Mouse (Mus musculus) adrenal gland, adult 18-20 months (tissue): ENCODE measurements around the gene Ell. TPM values are rescaled to one million over a fixed set of nuclear protein-coding genes. Genes with fewer than 3 reads are reported as not detected.
"Not testable (repeated sequence)": the region's sequence is repeated elsewhere in the genome, so short reads cannot be mapped to it uniquely, and the experiment has no call there.

Experiments used
- DNase-seq, 2 experiments: peaks; one replicate each; pipeline ENCODE4 v3.0.0; 2021 to 2022; ENCODE audit warnings: low spot score in 2 of 2
- total RNA-seq, 2 experiments: library from RNA; stranded (reverse); gene quantifications; 1 replicate in 1 of 2; 2 replicates in 1 of 2; pipeline ENCODE4 v1.2.3; 2021

The Ell gene
- total RNA-seq, 2 experiments from 2014 or later, result 23.1 to 26.6 TPM

DNA sequence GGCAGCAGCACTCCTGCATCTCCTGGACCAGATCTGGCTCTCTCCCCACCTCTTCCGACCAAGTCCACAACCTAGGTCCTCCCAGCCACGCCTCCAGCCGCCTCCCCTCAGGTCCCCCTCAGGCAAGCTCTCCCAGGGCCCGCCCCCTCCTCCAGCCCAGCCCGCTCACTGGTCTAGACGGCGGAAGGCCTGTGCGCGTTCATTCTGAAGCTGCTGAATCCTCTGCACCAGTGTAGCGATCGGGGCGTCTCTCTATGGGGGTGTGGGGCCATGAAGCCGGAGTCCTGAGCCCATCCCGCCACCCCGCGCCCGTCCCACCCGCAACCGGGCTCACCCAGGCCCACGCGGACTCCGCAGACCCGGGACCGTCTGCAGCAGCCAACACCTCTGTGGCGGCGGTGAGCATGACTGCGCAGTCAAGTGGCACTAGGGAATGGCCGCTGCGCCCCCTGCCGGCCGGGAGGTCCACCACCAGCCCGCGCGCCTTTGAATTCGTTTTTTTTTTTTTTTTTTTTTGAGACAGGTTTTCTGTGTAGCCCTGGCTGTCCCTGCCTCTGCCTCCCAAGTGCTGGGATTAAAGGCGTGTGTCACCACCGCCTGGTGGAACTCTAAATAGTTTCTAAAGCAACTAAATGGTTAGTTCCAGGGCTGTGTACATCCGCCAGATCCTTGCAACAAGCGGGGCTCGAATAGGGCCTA is 32.8 kb upstream of the Ell start, which contains the start of gene Rex1bd:
Rex1bd (minus strand) TSS at position 425 of the 699 bp plus-strand sequence.
- DNase-seq, result peak; percentile 94 to 95

DNA sequence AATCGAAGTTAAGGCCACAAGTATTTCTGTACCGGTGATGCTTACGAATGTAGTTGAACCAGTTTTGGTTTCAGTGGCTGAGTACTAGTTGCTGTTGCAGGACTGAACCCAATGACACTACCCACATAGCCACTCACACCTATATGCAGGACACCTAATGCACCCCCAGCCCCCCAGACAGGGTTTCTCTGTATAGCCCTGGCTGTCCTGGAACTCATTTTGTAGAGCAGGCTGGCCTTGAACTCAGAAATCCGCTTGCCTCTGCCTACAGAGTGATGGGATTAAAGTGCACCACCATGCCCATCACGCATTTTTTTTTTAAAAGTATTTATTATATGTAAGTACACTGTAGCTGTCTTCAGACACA is 32.2 kb upstream of the Ell start:
- DNase-seq, result no peak

DNA sequence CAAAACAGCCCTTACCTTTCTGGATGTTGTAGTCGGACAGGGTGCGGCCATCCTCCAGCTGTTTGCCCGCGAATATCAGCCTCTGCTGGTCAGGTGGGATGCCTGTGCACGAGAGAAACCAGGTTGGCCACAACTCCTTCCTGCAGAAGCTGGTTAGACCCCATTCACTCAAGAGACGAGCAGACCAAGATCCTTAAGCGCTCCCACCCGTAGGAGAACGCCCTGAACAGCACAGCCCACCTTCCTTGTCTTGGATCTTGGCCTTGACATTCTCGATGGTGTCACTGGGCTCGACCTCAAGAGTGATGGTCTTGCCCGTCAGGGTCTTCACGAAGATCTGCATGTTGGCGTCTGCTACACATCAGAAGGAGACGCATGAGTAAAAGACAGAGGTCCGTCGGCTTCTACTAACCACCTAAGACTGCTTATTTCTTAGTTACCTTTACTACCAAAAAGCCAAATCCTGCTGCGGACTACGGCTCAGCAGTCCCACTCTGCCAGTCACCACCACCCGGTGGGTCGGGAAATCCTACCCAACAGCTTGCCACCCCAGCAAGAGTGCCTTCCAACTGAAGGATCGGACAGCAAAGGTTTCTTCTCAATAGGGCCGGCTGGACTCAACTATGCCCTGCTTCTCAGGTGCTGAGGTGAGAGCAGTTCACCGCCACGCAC is 29.8 kb upstream of the Ell start:
- DNase-seq, result no peak

DNA sequence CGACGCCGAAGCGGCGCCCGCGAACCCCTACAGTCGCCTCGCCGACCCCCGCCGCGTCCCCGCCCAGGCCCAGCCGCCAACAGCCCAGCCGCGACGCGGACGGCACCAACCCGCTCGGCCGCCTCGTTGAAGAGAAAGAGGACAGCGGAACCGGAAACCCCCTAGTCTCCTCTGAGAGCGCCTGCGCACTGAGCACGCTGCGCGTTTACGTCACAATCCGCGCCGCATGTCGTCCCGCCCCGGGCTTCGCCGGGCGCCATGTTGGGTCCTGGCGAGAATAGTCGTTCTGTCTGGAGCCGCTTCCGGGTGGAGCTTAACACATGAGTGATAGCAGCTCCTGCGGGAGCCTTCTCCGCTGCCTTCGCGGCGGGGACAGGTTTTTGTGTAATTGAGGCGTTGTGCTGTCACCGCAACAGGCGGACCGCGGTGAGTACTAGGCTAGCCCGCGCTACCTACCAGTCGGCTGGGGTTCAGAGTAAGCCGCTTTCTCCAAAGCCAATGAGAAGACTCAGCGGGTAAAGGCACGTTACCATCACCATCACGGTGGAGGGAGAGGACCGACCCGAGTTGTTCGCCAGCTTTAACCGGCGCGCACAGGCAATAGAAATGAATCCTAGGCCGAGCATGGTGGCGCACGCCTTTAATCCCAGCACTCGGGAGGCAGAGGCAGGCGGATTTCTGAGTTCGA is 28.9 kb upstream of the Ell start, which contains the start of gene Uba52:
Uba52 (minus strand) TSS at position 574 of the 688 bp plus-strand sequence.
- DNase-seq, result peak; percentile 95

DNA sequence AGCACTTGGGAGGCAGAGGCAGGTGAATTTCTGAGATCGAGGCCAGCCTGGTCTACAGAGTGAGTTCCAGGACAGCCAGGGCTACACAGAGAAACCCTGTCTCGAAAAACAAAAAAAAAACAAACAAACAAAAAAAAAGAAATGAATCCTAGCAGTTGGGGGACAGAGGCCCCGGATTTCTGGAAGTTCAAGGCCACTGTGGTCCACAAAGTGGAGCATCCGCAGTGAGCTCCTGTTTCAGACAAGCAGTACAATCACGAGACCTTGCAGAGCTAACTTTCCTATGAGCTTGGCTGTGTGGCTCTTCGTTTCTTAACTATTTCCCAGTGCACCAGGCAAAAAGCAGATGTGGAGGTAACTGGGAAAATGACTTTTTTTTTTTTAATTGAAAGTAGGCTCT is 28.1 kb upstream of the Ell start:
- not testable (repeated sequence) for DNase-seq

DNA sequence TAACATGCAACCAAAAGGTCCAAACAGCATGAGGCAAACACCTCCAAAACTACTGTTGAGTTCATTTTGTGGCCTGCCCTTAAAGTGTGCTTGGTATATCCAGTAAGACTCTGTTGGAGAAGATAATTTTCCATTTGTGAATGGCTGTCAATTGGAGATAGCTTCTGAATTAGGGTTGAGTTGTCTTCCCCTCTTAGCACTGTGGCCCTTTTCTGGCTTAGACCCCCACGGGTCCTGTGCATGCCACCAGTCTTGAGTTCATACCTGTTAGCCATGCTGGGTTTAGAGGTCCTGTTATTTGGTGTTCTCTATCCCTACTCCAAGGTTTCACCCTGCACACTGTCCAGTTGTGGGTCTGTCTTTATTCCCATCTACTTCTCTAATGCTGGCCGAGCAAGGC is 27.5 kb upstream of the Ell start:
- no peak for DNase-seq

DNA sequence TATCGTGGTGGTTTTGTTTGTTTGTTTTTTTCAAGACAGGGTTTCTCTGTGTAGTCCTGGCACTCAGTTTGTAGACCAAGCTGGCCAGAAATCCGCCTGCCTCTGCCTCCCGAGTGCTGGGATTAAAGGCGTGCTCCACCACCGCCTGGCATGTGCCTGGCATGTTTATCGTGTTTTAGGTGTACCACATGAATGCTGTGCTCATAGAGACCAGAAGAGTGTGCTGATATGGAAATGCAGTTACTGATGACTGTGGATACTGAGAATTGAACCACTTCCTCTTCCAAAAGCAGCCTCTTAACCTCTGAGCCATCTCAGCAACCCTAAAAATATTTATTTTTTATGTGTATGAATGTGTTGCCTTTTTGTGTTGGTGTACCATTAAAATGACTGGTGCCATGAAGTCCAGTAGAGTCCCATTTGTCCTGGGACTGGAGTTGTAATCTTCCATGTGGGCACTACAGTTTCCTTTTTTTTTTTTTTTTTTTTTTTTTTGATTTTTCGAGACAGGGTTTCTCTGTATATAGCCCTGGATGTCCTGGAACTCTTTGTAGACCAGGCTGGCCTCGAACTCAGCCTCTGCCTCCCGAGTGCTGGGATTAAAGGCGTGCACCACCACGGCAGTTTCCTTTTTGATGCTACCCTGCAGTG is 26.9 kb upstream of the Ell start:
- DNase-seq, result no peak

DNA sequence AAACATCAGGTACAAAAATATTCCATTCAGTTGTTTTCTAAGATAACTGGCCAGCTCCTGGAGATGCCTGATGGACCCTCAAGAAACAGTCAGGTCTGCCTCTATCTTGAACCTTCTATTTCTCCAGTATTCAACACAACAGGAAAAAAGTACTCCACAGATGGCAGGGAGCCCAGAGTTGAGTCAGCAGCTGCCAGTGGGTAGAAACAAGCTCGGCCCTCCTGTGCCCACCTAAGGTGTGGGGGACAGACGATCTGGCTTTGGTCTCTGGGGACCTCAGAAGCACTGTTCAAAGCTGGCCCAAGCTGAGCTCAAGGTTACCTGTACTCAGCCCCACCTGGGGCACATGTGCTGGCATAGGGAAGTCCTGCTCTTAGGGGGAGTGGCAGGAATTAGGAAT is 25.8 kb upstream of the Ell start:
- DNase-seq, result peak; percentile 56 to 57

DNA sequence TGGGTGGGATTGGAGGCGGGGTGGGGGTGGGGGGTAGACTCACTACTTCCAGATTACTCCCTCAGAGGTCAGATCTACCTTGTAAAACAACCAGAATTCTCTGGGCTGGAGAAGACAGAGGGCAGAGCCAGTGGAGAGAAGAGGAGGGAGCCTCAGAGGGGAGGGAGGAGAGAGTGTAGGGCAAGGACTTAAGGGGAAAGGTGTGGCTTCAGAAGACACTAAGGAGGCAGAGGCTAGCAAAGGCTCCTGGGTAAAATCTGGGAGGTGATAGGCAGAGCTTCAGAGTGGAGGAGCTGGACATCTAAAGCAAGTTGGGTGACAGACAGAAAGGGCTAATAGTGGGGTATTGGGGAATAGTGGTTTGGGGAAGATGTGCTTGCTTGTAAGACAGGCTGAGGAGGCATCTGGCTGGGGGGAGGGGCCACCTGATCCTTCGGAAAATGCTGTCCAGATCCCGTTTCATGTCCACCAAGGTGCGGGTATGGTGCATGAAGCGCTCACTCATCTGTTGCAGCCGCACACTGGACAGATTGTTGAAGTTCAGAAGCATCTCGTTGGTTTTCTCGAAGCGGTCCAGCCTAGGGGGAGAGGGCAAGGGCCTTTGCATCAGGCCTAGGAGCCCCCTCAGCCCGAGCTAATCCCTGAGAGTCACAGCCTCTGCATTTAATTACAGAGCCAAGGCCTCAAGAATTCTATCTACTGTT is 21.2 kb upstream of the Ell start:
- DNase-seq, result no peak

DNA sequence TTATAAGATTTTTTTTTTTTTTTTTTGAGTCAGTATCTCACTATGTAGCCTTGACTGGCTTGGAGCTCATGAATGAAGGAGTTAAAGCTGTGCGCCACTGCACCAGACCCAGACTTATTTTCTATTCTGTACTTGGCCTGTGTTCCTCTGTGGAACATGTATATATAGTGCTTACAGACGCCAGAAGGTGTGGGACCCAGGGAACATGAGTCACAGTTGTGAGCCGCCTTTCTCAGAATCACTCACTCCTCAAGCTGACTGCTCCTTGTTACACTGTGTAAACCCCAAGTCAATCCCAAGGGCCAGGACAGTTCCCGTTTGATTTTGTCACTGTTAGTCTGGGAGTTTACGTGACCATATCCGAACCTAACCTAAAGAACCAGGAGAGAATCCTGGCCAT is 20.2 kb upstream of the Ell start:
- DNase-seq, result no peak

DNA sequence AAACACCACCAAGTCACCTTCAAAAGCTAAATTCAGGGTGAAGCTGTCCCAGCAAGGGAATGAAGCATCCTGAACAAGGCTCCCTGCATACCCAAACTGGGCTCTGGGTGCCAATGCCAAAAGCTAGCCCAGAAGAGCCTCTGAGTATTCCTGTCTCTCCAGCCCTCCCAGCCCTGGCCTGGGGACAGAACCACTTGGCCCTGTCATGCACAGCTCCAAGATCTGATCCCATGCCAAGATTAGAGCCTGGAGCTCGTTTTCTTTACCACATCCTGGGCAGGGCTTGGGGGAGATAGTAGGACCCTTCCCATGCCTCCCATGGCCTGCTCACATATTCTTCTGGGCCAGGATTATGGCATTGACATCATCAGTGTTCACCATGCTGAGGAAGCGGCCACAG is 19.7 kb upstream of the Ell start:
- DNase-seq, result no peak

DNA sequence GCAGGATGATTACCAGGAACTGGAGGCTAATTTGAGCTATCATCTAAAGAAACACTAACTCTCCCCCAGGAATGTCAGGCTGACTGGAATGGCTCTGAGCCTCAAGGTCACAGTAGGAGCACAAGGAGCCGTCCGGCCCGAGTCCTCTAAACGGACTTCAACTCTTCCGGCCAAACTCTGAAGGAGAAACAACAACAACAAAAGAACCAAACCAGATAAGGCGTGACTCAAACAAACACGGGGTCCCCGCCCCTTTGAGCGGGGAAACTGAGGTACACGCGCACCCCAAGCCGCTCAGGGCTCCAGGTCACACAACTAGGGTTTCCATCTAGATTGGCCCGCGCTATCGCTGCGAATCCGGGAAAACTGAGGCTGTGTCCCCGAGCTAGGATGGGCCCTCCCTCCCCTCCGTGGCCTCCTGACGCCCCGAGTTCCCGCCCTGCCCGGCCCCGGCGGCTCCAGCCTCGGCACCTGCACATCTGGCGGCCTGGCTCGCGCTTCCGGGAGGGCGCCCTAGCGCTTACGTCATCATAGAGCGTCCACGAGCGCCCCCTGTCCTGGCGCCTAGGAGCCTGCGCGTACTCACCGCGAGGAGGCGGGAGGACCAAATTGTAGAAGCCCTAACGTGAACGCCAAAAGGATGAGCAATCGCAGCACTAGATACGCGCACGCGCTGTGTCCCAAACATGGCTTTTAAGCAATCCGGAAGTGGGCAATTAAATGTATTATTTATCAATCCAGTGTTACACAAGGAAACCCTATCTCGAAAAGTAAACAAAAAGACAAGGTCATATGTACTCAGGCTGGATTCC is 16.5 kb upstream of the Ell start:
- DNase-seq, result peak; percentile 94 to 96

DNA sequence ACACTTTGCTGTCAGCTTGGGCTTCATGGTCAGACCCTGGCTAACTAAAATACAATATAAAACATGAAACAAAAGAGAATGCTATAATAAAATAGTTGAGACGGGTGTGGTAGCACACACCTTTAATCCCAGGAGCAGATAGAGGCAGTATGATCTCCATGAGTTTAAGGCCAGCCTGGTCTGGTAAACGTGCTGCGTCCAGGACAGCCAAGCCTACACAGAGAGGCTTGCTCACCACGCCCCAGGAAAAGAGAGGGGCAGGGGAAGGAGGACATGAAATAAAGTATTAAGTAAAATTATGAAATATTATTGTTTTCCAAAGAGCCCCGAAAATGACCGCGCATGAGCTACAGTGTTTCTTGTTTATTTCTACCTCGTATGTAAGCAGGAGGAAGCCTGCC is 12.1 kb upstream of the Ell start:
- no peak for DNase-seq

DNA sequence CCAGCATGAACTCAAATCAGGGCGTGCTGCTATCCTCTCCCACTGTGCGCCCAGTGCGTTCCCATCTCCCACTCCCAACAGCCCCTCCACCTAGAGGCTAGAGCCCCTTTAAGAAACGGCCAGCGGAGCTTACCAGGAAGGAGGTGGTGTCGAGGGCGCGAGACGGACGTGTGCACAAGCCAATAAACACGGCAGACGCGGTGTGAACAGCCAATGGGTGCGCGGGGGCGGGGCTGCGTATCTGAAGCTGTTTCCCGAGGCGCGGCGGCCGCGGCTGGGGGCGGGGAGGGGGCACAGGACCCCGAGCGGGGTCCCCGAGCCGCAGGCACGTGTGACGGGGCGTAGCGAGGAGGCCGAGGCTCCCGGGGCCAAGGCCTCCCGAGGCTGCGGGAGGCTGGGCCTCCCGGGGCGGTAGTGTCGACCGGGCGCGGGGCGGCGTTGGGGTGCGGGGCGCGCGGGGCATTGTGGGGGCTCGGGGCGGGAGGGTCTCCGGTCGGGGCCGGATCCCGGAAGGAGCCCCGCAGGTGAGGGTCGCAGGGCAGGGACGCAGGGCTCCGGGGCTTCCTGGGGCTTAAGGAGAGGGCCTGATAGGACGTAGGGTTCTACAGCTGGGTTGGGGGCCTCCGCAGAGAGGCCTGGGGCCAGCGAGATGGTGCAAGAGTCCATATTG is 11.6 kb upstream of the Ell start, which contains the start of the genes Fkbp8 and Kxd1:
Fkbp8 (plus strand) TSS at position 213 of the 670 bp plus-strand sequence.
Kxd1 (minus strand) TSS at position 445 of the 670 bp plus-strand sequence.
- peak; percentile 98 to 99 for DNase-seq

DNA sequence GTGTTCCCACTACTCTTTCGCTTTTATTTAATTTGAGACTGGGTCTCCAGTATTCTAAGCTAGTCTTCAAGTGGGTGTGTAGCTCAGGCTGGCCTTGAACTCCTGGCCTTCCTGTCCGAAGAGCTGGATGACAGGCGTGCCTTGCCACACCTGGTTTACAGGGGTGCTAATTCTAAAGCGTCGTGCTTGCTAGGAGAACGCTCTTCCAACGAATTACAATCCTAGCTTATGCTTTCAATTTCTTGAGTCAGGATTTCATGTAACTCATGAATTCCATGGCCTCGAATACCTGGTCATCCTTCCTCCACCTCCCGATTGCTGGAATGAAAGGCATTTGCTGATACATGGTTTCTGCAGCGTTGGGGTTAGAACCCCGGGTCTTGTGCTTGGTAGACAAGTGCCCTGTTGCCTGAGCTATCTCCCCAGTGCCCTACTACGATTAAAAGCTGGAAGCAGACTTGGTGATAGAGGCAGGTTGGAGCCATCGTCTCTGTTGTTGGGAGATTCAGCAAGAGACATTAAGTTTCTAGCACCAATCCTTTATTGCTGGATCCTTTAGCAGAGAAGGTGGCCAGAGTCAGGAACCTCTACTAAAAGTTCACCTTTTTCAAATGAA is 11.0 kb upstream of the Ell start:
- DNase-seq, result no peak

DNA sequence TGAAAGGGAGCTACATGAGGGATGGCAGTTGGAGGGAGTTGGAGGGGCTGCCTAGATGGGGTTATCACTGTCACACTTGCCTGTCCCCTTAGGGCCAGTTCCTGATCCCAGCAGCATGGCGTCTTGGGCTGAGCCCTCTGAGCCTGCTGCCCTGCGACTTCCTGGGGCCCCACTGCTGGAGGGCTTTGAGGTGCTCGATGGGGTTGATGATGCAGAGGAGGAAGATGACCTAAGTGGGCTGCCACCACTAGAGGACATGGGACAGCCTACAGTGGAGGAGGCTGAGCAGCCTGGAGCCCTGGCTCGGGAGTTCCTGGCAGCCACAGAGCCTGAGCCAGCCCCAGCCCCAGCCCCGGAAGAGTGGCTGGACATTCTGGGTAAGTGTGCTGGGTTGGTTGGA is 10.0 kb upstream of the Ell start:
- DNase-seq, result no peak

DNA sequence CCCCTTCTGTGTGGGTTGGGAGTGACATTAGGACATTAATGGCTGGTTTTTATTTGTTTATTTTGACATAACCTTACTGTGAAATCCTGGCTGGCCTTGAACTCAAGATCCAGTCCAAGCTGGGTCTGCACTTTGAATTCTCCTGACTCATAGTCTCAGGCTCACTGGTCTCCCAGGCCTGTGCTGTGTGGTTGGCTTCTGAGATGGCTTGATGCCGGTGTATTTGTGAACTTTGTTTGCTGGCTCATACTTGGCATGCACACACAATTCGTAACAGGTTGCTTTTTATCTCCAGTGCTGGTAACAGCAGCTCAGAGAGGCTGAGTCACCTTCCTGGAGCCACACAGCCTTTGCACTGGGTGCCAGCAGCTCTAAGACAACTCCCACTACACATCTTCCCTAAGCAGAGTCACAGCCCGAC is 9.5 kb upstream of the Ell start:
- DNase-seq, result no peak

DNA sequence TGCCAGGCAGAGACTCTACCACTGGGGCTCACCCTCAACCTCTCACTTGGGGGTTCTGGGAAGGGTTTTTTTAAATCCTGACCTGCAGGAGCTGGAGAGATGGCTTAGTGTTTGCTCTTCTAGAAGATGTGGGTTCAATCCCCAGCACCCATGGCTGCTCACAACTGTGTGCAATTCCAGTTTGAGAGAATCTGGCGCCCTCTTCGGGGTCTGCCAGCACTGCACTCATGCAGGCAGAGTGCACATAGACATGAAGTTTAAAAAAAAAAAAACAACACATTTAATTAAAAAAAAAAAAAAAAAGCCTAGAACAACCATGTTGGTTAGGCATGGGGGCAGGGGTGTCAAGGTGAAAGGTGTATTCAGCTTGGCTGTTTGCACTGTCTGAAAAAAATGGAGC is 8.9 kb upstream of the Ell start:
- no peak for DNase-seq

DNA sequence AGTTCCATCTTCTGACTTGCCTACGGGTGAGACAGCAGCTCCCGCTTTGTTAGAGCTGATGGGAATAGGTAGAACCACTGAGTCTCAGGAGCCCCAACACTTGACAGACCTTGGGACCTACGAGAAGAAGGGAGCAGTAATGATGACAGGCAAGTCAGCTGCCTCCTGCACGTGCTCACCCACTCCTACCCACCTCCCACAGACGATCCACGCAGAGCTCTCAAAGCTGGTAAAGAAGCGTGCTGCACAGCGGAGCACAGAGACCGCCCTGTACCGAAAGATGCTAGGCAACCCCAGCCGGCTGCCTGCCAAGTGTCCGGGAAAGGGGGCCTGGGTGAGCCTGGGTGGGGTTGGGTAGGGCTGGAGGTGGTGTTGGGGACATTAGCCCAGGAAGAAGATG is 5.0 kb upstream of the Ell start:
- no peak for DNase-seq
